Mouse (Mus musculus): ENCODE measurements at regions not wholly inside any gene's neighbourhood (a gene's known extent, or its start where the extent isn't known, plus 50 kb on each side); places are given as distances from the start of the nearest gene placed in this dataset.
"Not testable (repeated sequence)": the region's sequence is repeated elsewhere in the genome, so short reads cannot be mapped to it uniquely, and the experiment has no call there.

- no peak for DNase-seq (ENCODE audit: low spot score in 2 of 2)
These were observed 287.5 kb upstream of the 3110018I06Rik start for GRCm38 (mm10) chr12:107200903-107201302.

GRCm38 (mm10) chr12:107208826-107209225 lies 279.6 kb upstream of the 3110018I06Rik start:
- DNase-seq (ENCODE audit: low spot score in 2 of 2): not testable (repeated sequence)

- DNase-seq (ENCODE audit: low spot score in 2 of 2): peak in 1 of 2 experiments; percentile 33
These were observed 275.6 kb upstream of the 3110018I06Rik start for GRCm38 (mm10) chr12:107212826-107213225.

GRCm38 (mm10) chr12:107216119-107216518 lies 272.3 kb upstream of the 3110018I06Rik start:
- no peak for DNase-seq (ENCODE audit: low spot score in 2 of 2)

GRCm38 (mm10) chr12:107221276-107221970 lies 267.0 kb upstream of the 3110018I06Rik start:
- no peak for DNase-seq (ENCODE audit: low spot score in 2 of 2)

- DNase-seq (ENCODE audit: low spot score in 2 of 2): no peak
These were observed 266.3 kb upstream of the 3110018I06Rik start for GRCm38 (mm10) chr12:107222106-107222505.

GRCm38 (mm10) chr12:107230097-107230496 lies 258.3 kb upstream of the 3110018I06Rik start:
- DNase-seq (ENCODE audit: low spot score in 2 of 2): no peak

GRCm38 (mm10) chr12:107231629-107232028 lies 256.8 kb upstream of the 3110018I06Rik start:
- DNase-seq (ENCODE audit: low spot score in 2 of 2): no peak

- DNase-seq (ENCODE audit: low spot score in 2 of 2): no peak
These were observed 237.5 kb upstream of the 3110018I06Rik start for GRCm38 (mm10) chr12:107250747-107251470.

GRCm38 (mm10) chr12:107251981-107252380 lies 236.5 kb upstream of the 3110018I06Rik start:
- DNase-seq (ENCODE audit: low spot score in 2 of 2): no peak

- DNase-seq (ENCODE audit: low spot score in 2 of 2): no peak
These were observed 226.4 kb upstream of the 3110018I06Rik start for GRCm38 (mm10) chr12:107262076-107262475.

- DNase-seq (ENCODE audit: low spot score in 2 of 2): no peak
These were observed 225.9 kb upstream of the 3110018I06Rik start for GRCm38 (mm10) chr12:107262516-107262915.

GRCm38 (mm10) chr12:107266696-107267095 lies 221.7 kb upstream of the 3110018I06Rik start:
- DNase-seq (ENCODE audit: low spot score in 2 of 2): no peak

- no peak for DNase-seq (ENCODE audit: low spot score in 2 of 2)
These were observed 202.8 kb upstream of the 3110018I06Rik start for GRCm38 (mm10) chr12:107285622-107286021.

- DNase-seq (ENCODE audit: low spot score in 2 of 2): no peak
These were observed 197.1 kb upstream of the 3110018I06Rik start for GRCm38 (mm10) chr12:107291377-107291776.

GRCm38 (mm10) chr12:107307094-107307740 lies 181.2 kb upstream of the 3110018I06Rik start:
- DNase-seq (ENCODE audit: low spot score in 2 of 2): no peak

- DNase-seq (ENCODE audit: low spot score in 2 of 2): peak; percentile 29 to 47
These were observed 173.0 kb upstream of the 3110018I06Rik start for GRCm38 (mm10) chr12:107315446-107315845.

GRCm38 (mm10) chr12:107322861-107323260 lies 165.6 kb upstream of the 3110018I06Rik start:
- no peak for DNase-seq (ENCODE audit: low spot score in 2 of 2)

- no peak for DNase-seq (ENCODE audit: low spot score in 2 of 2)
These were observed 162.3 kb upstream of the 3110018I06Rik start for GRCm38 (mm10) chr12:107326101-107326500.

- DNase-seq (ENCODE audit: low spot score in 2 of 2): no peak
These were observed 161.2 kb upstream of the 3110018I06Rik start for GRCm38 (mm10) chr12:107327107-107327770.

GRCm38 (mm10) chr12:107328986-107329385 lies 159.4 kb upstream of the 3110018I06Rik start:
- no peak for DNase-seq (ENCODE audit: low spot score in 2 of 2)

Data from layer of hippocampus, postnatal 10 days (tissue).